Mouse (Mus musculus) midbrain, embryonic 14.5 days (tissue): ENCODE data around the gene Ccdc154. TPM values are rescaled to one million over a fixed set of nuclear protein-coding genes. Genes with fewer than 3 reads are reported as not detected.

Experiments used
- ATAC-seq: fragments of 200-750 bp; cut with Nextera tagmentation; 2 replicates; pipeline ENCODE4 v1.8.0; 2017; ENCODE audit warnings: moderate number of reproducible peaks, moderate library complexity; ENCODE audit not compliant: low FRiP score, low TSS enrichment
- DNase-seq: peaks from one replicate; pipeline ENCODE4 v3.0.0-alpha.2; 2015
- H3K27ac ChIP-seq: fragments of 300-500 bp; sonication (generic); replicated peaks from 2 replicates; pipeline ENCODE4 v1.5.1; 2014; ENCODE audit warnings: mild to moderate bottlenecking, low read depth, low read length, moderate library complexity
- H3K27me3 ChIP-seq: fragments of 300-500 bp; sonication (generic); 2 replicates; pipeline ENCODE4 v1.6.1; 2014; ENCODE audit warnings: low read length, control low read depth, mixed read lengths; ENCODE audit not compliant: control insufficient read depth, insufficient read depth
- H3K36me3 ChIP-seq: fragments of 300-500 bp; sonication (generic); 2 replicates; pipeline ENCODE4 v1.6.1; 2014; ENCODE audit warnings: low read length, control low read depth; ENCODE audit not compliant: control insufficient read depth, insufficient read depth
- H3K4me1 ChIP-seq: fragments of 300-500 bp; sonication (generic); 2 replicates; pipeline ENCODE4 v1.6.1; 2014; ENCODE audit warnings: mild to moderate bottlenecking, antibody characterized with exemption, low read length, control low read depth; ENCODE audit not compliant: control insufficient read depth, insufficient read depth
- H3K4me2 ChIP-seq: fragments of 300-500 bp; sonication (generic); 2 replicates; pipeline ENCODE4 v1.6.1; 2014; ENCODE audit warnings: mild to moderate bottlenecking, low read length, moderate library complexity
- H3K4me3 ChIP-seq: fragments of 300-500 bp; sonication (generic); replicated peaks from 2 replicates; pipeline ENCODE4 v1.5.1; 2014; ENCODE audit warnings: low read depth, low read length
- H3K9ac ChIP-seq: fragments of 300-500 bp; sonication (generic); replicated peaks from 2 replicates; pipeline ENCODE4 v1.6.1; 2014; ENCODE audit warnings: mild to moderate bottlenecking, low read length, moderate library complexity
- H3K9me3 ChIP-seq: fragments of 300-500 bp; sonication (generic); 2 replicates; pipeline ENCODE4 v1.6.1; 2016; ENCODE audit warnings: low read length, control low read depth, mixed read lengths; ENCODE audit not compliant: control insufficient read depth
- WGBS: fragments of 180-500 bp; shearing (Covaris S2); extraction: QIAGEN DNeasy Blood & Tissue Kit; methylation state at CpG from one replicate; pipeline ENCODE4 v1.1.7; 2014; 5-methylcytosine and 5-hydroxymethylcytosine counted together
- polyA plus RNA-seq: library from polyadenylated mRNA; unstranded; fragments of >200 nt; fragmentation: Nextera tagmentation; extraction: Ambion mirVana; gene quantifications from 2 replicates; pipeline ENCODE4 v1.2.1, GENCODE M21; 2014

The Ccdc154 gene
- polyA plus RNA-seq, 1 experiment from 2014 or later = not detected

- Histone ChIP-seq H3K4me1 (peaks cover 20% of the 10 kb centered on the region), H3K4me2 (peak overlapping the region; percentile 71), H3K27me3 (no peaks in the 10 kb centered on the region), H3K9ac (peak overlapping the region; percentile 79), H3K4me3 (peak overlapping the region; percentile 90), H3K27ac (no peak overlapping the region), H3K36me3 (peaks cover 15% of the 10 kb centered on the region; the same call in 1 of the 2 replicates), H3K9me3 (no peaks in the 10 kb centered on the region)
- ATAC-seq (no peak), DNase-seq (no peak)
- 2% methylated on average over 16 of the region's 16 CpGs for WGBS
These were observed 26.8 kb downstream of the Ccdc154 start for GRCm38 (mm10) chr17:25189091-25189490.

DNA sequence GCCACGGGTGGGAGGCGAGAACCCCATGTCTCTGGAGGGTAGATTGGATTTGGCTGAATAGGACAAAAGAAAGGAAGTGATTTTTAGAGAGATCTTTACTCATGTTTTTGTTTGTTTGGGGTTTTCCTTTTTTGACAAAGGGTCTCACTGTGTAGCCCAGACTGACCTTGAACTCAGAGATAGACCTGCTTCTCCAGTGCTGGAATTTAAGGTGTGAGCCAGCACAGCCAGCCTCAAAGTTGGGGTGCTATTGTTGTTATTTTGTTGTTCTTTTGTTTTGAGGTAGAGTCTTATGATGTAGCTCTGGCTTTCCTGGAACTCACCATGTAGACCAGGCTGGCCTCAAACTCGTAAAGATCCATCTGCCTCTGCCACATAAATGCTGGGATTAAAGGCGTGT is 40.1 kb downstream of the Ccdc154 start:
- Histone ChIP-seq H3K4me2 (no peak overlapping the region), H3K27me3 (no peaks in the 10 kb centered on the region)
- ATAC-seq = no peak

DNA sequence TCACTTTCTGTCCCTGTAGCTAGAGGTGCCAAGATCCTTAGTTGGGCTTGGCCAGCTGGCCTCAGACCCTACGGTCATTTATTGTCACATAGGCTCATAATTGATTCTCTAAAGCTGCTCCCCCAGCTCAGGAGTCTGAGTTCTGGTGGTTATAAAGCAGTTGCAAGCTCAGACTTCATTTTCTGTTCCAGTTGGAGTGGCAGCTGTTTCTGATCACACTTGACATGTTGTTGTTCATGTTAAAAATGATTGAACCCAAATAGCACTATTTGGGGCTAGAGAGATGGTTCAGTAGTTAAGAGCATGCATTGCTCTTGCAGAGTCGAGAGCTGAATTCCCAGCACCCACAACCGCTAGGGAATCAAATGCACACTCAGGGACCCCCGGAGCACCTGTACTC is 47.7 kb downstream of the Ccdc154 start:
- Histone ChIP-seq H3K27ac (no peak overlapping the region), H3K36me3 (peaks cover 94% of the 10 kb centered on the region)
- 97% methylated on average over 4 of the region's 4 CpGs for WGBS

More for the DNA sequence above, 40.1 kb downstream of the Ccdc154 start:
- 96% methylated on average over 4 of the region's 4 CpGs for WGBS
- Histone ChIP-seq H3K4me1 (no peaks in the 10 kb centered on the region), H3K36me3 (peaks cover 68% of the 10 kb centered on the region), H3K27ac (no peak overlapping the region), H3K9ac (no peak overlapping the region), H3K9me3 (no peaks in the 10 kb centered on the region), H3K4me3 (no peak overlapping the region)
- DNase-seq = no peak

DNA sequence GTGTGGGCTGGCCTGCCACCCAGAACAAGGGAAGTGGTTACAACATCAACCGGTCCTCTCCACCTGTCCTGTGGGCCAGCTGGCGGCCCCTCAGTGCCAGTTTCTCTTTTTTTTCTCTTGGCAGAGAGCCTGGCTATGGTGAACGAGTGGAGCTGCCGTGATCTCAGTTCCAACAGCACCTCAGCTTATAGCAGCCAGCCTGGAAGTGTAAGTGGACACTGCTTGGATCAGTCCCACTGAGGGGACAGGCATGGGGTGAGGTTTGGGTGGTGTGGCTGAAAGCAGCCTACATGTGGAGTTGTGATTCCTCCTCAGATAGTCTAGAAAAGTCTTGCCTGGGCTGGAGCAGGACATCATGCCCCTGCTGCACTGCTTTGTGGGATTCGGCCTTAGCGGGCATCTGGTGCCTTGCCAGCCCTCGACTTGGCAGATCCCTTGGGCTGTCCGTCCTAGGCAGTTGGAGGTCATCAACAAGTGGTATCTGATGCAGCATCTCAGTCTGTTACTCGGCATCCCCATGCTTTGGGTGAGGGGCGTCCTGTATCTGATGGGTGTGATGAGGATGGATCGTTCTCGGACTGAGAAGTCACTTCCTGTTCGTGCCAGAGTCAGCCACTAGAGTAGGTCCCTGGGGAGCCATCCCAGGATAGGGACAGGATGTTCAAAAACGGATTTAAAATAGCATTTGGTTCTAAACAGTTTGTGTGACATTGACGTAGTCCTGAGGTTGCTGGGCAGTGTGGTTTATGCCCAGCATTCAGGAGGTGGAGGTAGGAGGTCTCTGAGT is 48.6 kb downstream of the Ccdc154 start:
- Histone ChIP-seq H3K9ac (no peak overlapping the region), H3K9me3 (no peaks in the 10 kb centered on the region), H3K4me1 (no peaks in the 10 kb centered on the region), H3K27me3 (no peaks in the 10 kb centered on the region), H3K27ac (no peak overlapping the region), H3K4me2 (no peak overlapping the region), H3K36me3 (peaks cover 94% of the 10 kb centered on the region), H3K4me3 (no peak overlapping the region)
- DNase-seq (no peak), ATAC-seq (no peak)
- WGBS = 93% methylated on average over 15 of the region's 15 CpGs

More for the DNA sequence above, 47.7 kb downstream of the Ccdc154 start:
- Histone ChIP-seq H3K4me1 (no peaks in the 10 kb centered on the region), H3K9ac (no peak overlapping the region), H3K4me2 (no peak overlapping the region), H3K27me3 (no peaks in the 10 kb centered on the region), H3K4me3 (no peak overlapping the region), H3K9me3 (no peaks in the 10 kb centered on the region)
- DNase-seq = no peak
- ATAC-seq = no peak

- no peak for DNase-seq
- H3K36me3 ChIP-seq = peaks cover 92% of the 10 kb centered on the region
- no peak overlapping the region for H3K9ac ChIP-seq
- WGBS = 94% methylated on average over 4 of the region's 4 CpGs
- no peak overlapping the region for H3K4me2 ChIP-seq
- H3K27ac ChIP-seq = no peak overlapping the region
- ATAC-seq = no peak
- no peaks in the 10 kb centered on the region for H3K4me1 ChIP-seq
- H3K27me3 ChIP-seq = no peaks in the 10 kb centered on the region
- H3K9me3 ChIP-seq = no peaks in the 10 kb centered on the region
- H3K4me3 ChIP-seq = no peak overlapping the region
These were observed 49.4 kb downstream of the Ccdc154 start for GRCm38 (mm10) chr17:25211705-25212104.

DNA sequence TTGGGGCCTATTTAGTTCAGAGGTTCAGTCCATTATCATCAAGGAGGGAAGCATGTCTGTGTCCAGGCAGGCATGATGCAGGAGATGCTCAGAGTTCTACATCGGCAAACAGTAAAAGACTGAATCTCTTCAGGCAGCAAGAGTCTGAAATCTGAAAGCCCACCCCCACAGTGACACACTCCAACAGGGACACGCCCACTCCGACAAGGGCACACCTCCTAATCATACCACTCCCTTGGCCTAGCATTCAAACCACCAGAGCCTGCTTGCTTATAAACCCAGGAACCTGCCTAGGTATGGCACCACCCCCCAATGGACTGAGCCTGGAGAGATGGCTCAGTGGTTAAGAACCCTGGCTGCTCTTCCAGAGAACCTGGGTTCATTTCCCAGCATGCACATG is 53.2 kb downstream of the Ccdc154 start:
- H3K36me3 ChIP-seq = peaks cover 74% of the 10 kb centered on the region
- 91% methylated on average over 3 of the region's 3 CpGs for WGBS
- no peak overlapping the region for H3K4me3 ChIP-seq

GRCm38 (mm10) chr17:25218967-25219366 is 56.7 kb downstream of the Ccdc154 start:
- no peak overlapping the region for H3K4me2 ChIP-seq
- ATAC-seq (no peak), DNase-seq (no peak)
- peaks cover 41% of the 10 kb centered on the region for H3K36me3 ChIP-seq
- H3K27ac ChIP-seq = no peak overlapping the region
- peaks cover 10% of the 10 kb centered on the region; the same call in 1 of the 2 replicates for H3K4me1 ChIP-seq
- no peak overlapping the region for H3K9ac ChIP-seq
- H3K4me3 ChIP-seq = no peak overlapping the region
- H3K27me3 ChIP-seq = no peaks in the 10 kb centered on the region
- no peaks in the 10 kb centered on the region for H3K9me3 ChIP-seq
- 91% methylated on average over 9 of the region's 9 CpGs for WGBS

More for the DNA sequence above, 53.2 kb downstream of the Ccdc154 start:
- Histone ChIP-seq H3K4me1 (no peaks in the 10 kb centered on the region), H3K27me3 (no peaks in the 10 kb centered on the region), H3K27ac (no peak overlapping the region), H3K9me3 (no peaks in the 10 kb centered on the region), H3K4me2 (no peak overlapping the region), H3K9ac (no peak overlapping the region)
- ATAC-seq = no peak
- DNase-seq = no peak

- H3K9ac ChIP-seq = no peak overlapping the region
- H3K27me3 ChIP-seq = no peaks in the 10 kb centered on the region
- H3K27ac ChIP-seq = no peak overlapping the region
- H3K4me1 ChIP-seq = peaks cover 10% of the 10 kb centered on the region; the same call in 1 of the 2 replicates
- peaks cover 34% of the 10 kb centered on the region for H3K36me3 ChIP-seq
- no peaks in the 10 kb centered on the region for H3K9me3 ChIP-seq
- ATAC-seq = no peak
- no peak overlapping the region for H3K4me3 ChIP-seq
- WGBS = 96% methylated on average over 15 of the region's 15 CpGs
- DNase-seq = no peak
- no peak overlapping the region for H3K4me2 ChIP-seq
These were observed 57.4 kb downstream of the Ccdc154 start for GRCm38 (mm10) chr17:25219492-25220295.
